Mouse (Mus musculus) hindbrain, embryonic 11.5 days (tissue): ENCODE data around the gene Haus6. TPM values are rescaled to one million over a fixed set of nuclear protein-coding genes. Genes with fewer than 3 reads are reported as not detected.
"Not testable (repeated sequence)": the region's sequence is repeated elsewhere in the genome, so short reads cannot be mapped to it uniquely, and the experiment has no call there.

Source experiments
- ATAC-seq: fragments of 200-750 bp; cut with Nextera tagmentation; 2 replicates; pipeline ENCODE4 v1.8.0; 2017; ENCODE audit warnings: mild to moderate bottlenecking, moderate TSS enrichment, moderate library complexity; ENCODE audit not compliant: low FRiP score
- DNase-seq: peaks from one replicate; pipeline ENCODE4 v3.0.0-alpha.2; 2015; ENCODE audit warnings: low spot score
- H3K27ac ChIP-seq: fragments of 300-500 bp; sonication (generic); 2 replicates; pipeline ENCODE4 v1.5.1; 2014; ENCODE audit warnings: mild to moderate bottlenecking, low read depth, low read length
- H3K27me3 ChIP-seq: fragments of 300-500 bp; sonication (generic); 2 replicates; pipeline ENCODE4 v1.6.1; 2014; ENCODE audit warnings: mild to moderate bottlenecking, low read length, moderate library complexity, mixed read lengths; ENCODE audit not compliant: control insufficient read depth, insufficient read depth
- H3K36me3 ChIP-seq: fragments of 300-500 bp; sonication (generic); 2 replicates; pipeline ENCODE4 v1.6.1; 2014; ENCODE audit warnings: mild to moderate bottlenecking, low read length, moderate library complexity, mixed read lengths; ENCODE audit not compliant: control insufficient read depth, insufficient read depth
- H3K4me1 ChIP-seq: fragments of 300-500 bp; sonication (generic); replicated peaks from 2 replicates; pipeline ENCODE4 v1.6.1; 2014; ENCODE audit warnings: low read length, mixed read lengths; ENCODE audit not compliant: control insufficient read depth, insufficient read depth
- H3K4me2 ChIP-seq: fragments of 300-500 bp; sonication (generic); replicated peaks from 2 replicates; pipeline ENCODE4 v1.6.1; 2014; ENCODE audit warnings: mild to moderate bottlenecking, low read depth, low read length
- H3K4me3 ChIP-seq: fragments of 300-500 bp; sonication (generic); 2 replicates; pipeline ENCODE4 v1.5.1; 2014; ENCODE audit warnings: low read depth, low read length
- H3K9ac ChIP-seq: fragments of 300-500 bp; sonication (generic); 2 replicates; pipeline ENCODE4 v1.6.1; 2014; ENCODE audit warnings: low read depth, low read length
- H3K9me3 ChIP-seq: fragments of 300-500 bp; sonication (generic); 2 replicates; pipeline ENCODE4 v1.6.1; 2016; ENCODE audit warnings: low read length; ENCODE audit not compliant: control insufficient read depth
- WGBS: fragments of 180-500 bp; shearing (Covaris S2); extraction: QIAGEN DNeasy Blood & Tissue Kit; methylation state at CpG from one replicate; pipeline ENCODE4 v1.1.7; 2014; 5-methylcytosine and 5-hydroxymethylcytosine counted together
- polyA plus RNA-seq: library from polyadenylated mRNA; unstranded; fragments of >200 nt; fragmentation: Nextera tagmentation; extraction: Ambion mirVana; gene quantifications from 2 replicates; pipeline ENCODE4 v1.2.1, GENCODE M21; 2014

The Haus6 gene
- polyA plus RNA-seq, 1 experiment from 2014 or later, result 28.5 TPM

DNA sequence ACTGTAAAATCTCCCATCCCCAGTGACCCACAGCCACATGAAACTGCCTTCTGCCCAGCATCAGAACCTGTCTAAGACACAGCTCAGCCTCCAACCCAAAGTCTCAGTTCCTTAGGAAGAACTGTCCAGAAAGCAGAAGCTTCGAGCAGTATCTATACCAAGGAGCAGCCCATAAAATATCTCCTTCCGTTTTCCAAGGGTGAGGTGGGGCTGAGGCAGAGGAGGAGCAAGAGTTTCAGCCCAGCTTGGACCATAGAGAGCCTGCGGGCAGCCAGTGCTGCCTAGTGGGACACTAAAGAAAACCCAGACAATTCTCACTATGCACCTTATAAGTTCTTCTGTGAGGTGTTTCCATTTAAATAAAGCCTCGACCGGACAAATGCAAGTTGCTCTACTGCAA lies 20.7 kb upstream of the Haus6 start:
- 72% methylated on average over 4 of the region's 5 CpGs for WGBS
- H3K36me3 ChIP-seq, H3K9me3 ChIP-seq, H3K27ac ChIP-seq, DNase-seq, H3K4me2 ChIP-seq, ATAC-seq, H3K9ac ChIP-seq, H3K4me3 ChIP-seq, H3K4me1 ChIP-seq, H3K27me3 ChIP-seq: not testable (repeated sequence)

DNA sequence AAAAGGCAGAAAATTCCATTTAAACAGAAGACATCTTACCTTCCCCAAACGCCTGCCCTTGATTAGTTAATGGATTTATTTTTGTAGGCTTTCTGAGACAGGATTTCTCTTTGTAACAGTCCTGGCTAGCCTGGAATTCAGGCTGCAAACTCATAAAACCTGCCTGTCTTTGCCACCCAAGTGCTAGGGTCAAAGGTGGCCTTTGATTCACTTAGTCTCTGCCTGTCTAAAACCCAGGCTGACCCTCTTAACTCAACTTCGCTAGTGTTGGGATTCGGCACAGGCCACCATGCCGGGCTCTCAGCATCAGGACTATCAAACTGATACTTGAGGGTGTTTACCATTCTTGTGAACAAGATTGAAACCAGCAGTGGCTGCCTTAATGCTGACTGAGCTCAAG lies 20.0 kb upstream of the Haus6 start:
- no peak overlapping the region for H3K27ac ChIP-seq
- H3K4me3 ChIP-seq, result no peak overlapping the region
- H3K27me3 ChIP-seq, result no peaks in the 10 kb centered on the region
- H3K9me3 ChIP-seq, result no peaks in the 10 kb centered on the region
- H3K36me3 ChIP-seq, result no peaks in the 10 kb centered on the region
- DNase-seq (peak; percentile 3), ATAC-seq (no peak)
- WGBS, result 70% methylated on average over 4 of the region's 4 CpGs
- no peak overlapping the region for H3K9ac ChIP-seq
- no peaks in the 10 kb centered on the region for H3K4me1 ChIP-seq
- H3K4me2 ChIP-seq, result no peak overlapping the region

DNA sequence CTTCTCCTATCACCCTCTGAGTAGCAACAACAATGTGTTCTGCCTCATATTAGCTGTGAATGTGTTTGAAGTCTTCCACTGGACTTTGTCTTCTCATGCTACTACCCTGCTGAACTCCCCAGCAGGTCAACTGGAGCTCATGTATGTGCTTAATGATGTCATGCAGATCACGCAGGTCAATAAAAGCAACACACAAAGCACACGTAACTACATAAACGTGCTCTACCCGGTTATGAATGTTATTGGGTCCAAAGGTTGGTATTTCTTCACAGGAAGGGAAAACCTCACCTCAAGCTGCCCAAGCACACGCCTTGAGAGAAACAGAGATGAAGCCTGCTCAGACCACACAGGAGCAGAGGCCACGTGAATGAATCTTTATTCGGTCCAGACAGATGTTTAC lies 14.6 kb upstream of the Haus6 start:
- not testable (repeated sequence) for H3K9me3 ChIP-seq, ATAC-seq, DNase-seq, H3K4me2 ChIP-seq, H3K4me1 ChIP-seq, H3K4me3 ChIP-seq, H3K9ac ChIP-seq, H3K27me3 ChIP-seq, H3K27ac ChIP-seq, H3K36me3 ChIP-seq
- 92% methylated on average over 7 of the region's 7 CpGs for WGBS

DNA sequence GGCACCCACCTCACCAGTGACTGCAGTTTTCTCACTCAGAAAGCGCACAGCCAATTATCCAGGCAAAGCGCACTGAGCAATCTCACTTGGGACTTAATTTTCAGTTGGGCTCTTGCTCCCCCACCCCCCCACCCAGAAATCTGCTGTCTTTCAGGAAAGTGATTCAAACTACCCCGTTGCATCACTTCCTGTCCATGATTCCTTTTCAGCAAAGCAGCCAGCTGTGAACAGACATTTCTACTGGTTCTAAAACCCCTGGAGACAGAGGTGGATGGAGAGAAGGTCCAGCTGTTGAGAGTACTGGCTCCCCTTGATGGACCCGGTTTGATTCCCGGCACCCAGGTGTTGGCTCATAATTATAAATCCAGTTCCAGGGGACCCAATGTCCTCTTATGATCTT lies 13.6 kb upstream of the Haus6 start:
- Histone ChIP-seq H3K36me3 (no peaks in the 10 kb centered on the region), H3K4me2 (no peak overlapping the region), H3K9ac (no peak overlapping the region), H3K4me1 (no peaks in the 10 kb centered on the region), H3K27ac (no peak overlapping the region), H3K27me3 (no peaks in the 10 kb centered on the region), H3K9me3 (no peaks in the 10 kb centered on the region), H3K4me3 (no peak overlapping the region)
- ATAC-seq, result no peak
- WGBS, result 89% methylated on average over 5 of the region's 5 CpGs
- DNase-seq, result no peak

DNA sequence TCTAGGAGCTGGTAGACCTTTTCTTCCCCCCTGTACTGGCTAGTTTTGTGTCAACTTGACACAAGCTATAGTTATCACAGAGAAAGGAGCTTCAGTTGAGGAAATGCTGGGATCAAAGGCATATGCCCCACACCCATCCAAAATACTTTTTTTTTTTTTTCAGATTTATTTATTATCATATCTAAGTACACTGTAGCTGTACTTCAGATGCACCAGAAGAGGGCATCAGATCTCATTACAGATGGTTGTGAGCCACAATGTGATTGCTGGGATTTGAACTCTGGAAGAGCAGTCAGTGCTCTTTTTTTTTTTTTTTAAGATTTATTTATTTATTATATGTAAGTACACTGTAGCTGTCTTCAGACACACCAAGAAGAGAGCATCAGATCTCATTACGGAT lies 10.7 kb upstream of the Haus6 start:
- not testable (repeated sequence) for H3K27ac ChIP-seq, H3K9me3 ChIP-seq, H3K4me3 ChIP-seq, H3K9ac ChIP-seq, H3K36me3 ChIP-seq, H3K4me1 ChIP-seq, H3K4me2 ChIP-seq, H3K27me3 ChIP-seq, ATAC-seq, DNase-seq
- 86% methylated on average over 1 of the region's 1 CpGs for WGBS

DNA sequence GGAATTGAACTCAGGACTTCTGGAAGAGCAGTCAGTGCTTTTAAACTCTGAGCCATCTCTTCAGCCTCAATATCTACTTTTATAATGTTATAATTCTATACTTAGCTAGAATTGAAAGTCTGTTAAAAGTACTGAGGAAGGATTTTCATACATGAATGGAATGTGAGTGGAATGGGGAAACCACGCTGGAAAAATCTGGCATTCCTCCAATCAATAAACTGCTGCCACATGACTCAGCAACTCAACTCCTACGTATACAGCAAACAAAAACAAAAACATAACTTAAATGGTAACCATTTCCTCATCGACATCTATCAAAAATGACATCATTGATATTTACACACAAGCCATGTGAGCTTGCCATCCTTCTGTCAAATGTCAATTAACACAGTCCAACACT lies 10.3 kb upstream of the Haus6 start:
- no peak overlapping the region for H3K4me2 ChIP-seq
- no peak overlapping the region for H3K4me3 ChIP-seq
- H3K4me1 ChIP-seq, result no peaks in the 10 kb centered on the region
- H3K27me3 ChIP-seq, result no peaks in the 10 kb centered on the region
- ATAC-seq (no peak), DNase-seq (no peak)
- no peak overlapping the region for H3K9ac ChIP-seq
- no peak overlapping the region for H3K27ac ChIP-seq
- H3K9me3 ChIP-seq, result no peaks in the 10 kb centered on the region
- WGBS, result 78% methylated on average over 3 of the region's 3 CpGs
- H3K36me3 ChIP-seq, result no peaks in the 10 kb centered on the region

DNA sequence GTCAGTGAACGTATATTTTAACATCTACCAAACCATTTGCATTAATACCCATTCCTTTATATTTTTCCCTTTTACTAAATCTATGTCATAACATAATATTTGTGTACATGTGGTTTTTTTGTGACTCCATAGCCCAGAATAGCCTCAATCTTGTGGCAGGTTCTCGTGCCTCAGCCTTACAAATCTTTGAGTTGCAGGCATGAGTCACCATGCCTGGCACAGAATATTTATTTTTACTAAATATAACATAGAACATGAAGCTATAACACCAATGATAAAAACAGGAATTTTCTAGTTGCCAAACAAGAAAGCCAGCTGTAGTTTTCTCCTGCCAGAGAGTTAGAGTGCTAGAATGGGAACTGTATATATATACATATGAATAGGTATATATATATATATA lies 8.7 kb upstream of the Haus6 start:
- H3K4me3 ChIP-seq, result no peak overlapping the region
- H3K9me3 ChIP-seq, result no peaks in the 10 kb centered on the region
- no peaks in the 10 kb centered on the region for H3K4me1 ChIP-seq
- H3K9ac ChIP-seq, result no peak overlapping the region
- H3K4me2 ChIP-seq, result no peak overlapping the region
- no peak for ATAC-seq
- no peak overlapping the region for H3K27ac ChIP-seq
- DNase-seq, result no peak
- 78% methylated on average over 2 of the region's 2 CpGs for WGBS
- H3K36me3 ChIP-seq, result no peaks in the 10 kb centered on the region
- H3K27me3 ChIP-seq, result no peaks in the 10 kb centered on the region

DNA sequence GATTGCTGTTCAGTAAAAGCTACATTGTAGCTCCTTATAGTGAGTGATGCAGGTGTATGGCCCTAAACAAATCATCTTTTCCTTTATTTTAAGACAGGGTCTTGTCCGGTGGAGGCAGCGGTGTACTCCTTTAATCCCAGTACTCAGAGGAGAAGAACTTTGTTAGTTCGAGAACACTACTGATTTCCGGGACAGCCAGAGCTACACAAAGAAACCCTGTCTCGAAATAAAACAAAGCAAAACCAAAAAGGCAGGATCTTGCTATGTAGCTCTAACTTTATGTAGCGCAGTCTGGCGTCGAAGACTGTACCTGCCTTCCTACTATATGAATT lies 400 bp upstream of the Haus6 start:
- no peaks in the 10 kb centered on the region for H3K4me1 ChIP-seq
- peak; percentile 26 for ATAC-seq
- H3K27ac ChIP-seq, result no peak overlapping the region
- peak overlapping the region; percentile 85 for H3K4me3 ChIP-seq
- DNase-seq, result no peak
- peak overlapping the region; percentile 42 for H3K4me2 ChIP-seq
- H3K27me3 ChIP-seq, result no peaks in the 10 kb centered on the region
- peak overlapping the region; percentile 35; the same call in 1 of the 2 replicates for H3K9ac ChIP-seq
- H3K36me3 ChIP-seq, result no peaks in the 10 kb centered on the region
- no peaks in the 10 kb centered on the region for H3K9me3 ChIP-seq
- 34% methylated on average over 8 of the region's 8 CpGs for WGBS

DNA sequence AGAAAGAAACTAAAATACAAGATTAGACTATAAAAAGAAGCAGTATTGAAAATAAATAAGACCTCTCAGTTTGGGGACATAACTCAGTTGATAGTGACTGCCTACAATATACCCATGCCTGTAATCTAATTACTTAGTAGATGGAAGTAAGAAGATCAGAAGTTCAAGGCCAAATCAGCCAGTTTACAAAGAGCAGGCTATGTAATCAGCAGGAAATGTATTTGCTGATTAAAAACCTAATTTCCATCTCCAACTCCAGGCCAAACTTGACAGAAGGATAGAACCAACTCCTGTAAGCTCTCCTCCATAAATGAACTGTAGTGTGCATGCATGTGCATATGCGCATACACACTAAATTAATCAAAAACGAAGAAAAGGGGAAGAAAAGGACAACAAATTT lies 20.6 kb downstream of the Haus6 start:
- Histone ChIP-seq H3K27ac (no peak overlapping the region), H3K36me3 (no peaks in the 10 kb centered on the region), H3K4me2 (no peak overlapping the region), H3K9me3 (no peaks in the 10 kb centered on the region), H3K4me3 (no peak overlapping the region), H3K9ac (no peak overlapping the region), H3K27me3 (no peaks in the 10 kb centered on the region), H3K4me1 (no peaks in the 10 kb centered on the region)
- DNase-seq, result no peak
- 90% methylated on average over 2 of the region's 2 CpGs for WGBS
- no peak for ATAC-seq
